Mouse (Mus musculus) cerebellum, adult 2 months (tissue): ENCODE measurements around the gene Ccdc15. TPM values are rescaled to one million over a fixed set of nuclear protein-coding genes. Genes with fewer than 3 reads are reported as not detected.

Experiments
- DNase-seq, 2 experiments: peaks; one replicate each; pipeline ENCODE4 v3.0.0; 2021
- H3K27ac ChIP-seq: fragments of 200-500 bp; 2 replicates; pipeline ENCODE4 v1.5.1; 2012; ENCODE audit warnings: low read length, control low read depth, inconsistent platforms; ENCODE audit not compliant: insufficient read depth
- H3K27me3 ChIP-seq: fragments of 200-500 bp; 2 replicates; pipeline ENCODE4 v1.6.1; 2012; ENCODE audit warnings: inconsistent platforms, mild to moderate bottlenecking, low read length, moderate library complexity; ENCODE audit not compliant: control insufficient read depth, insufficient read depth
- H3K4me1 ChIP-seq: fragments of 200-500 bp; 2 replicates; pipeline ENCODE4 v1.6.1; 2011; ENCODE audit warnings: low read length; ENCODE audit not compliant: control insufficient read depth, insufficient read depth
- H3K4me3 ChIP-seq: fragments of 200-500 bp; replicated peaks from 2 replicates; pipeline ENCODE3; 2011; ENCODE audit warnings: mild to moderate bottlenecking, low read depth, low read length, control low read depth; ENCODE audit not compliant: insufficient read depth
- CTCF ChIP-seq: fragments of 200-500 bp; IDR thresholded peaks from 2 replicates; pipeline ENCODE4 v1.5.1; 2011; ENCODE audit warnings: low read depth, mild to moderate bottlenecking, control low read depth, low read length, moderate library complexity, borderline replicate concordance; ENCODE audit not compliant: insufficient read depth
- POLR2A ChIP-seq: fragments of 200-500 bp; IDR thresholded peaks from 2 replicates; pipeline ENCODE4 v1.6.1; 2011; ENCODE audit warnings: low read length, control low read depth, borderline replicate concordance; ENCODE audit not compliant: insufficient read depth
- WGBS: fragments of 180-500 bp; shearing (Covaris S2); methylation state at CpG from one replicate; pipeline ENCODE4 v1.1.7; 2018; 5-methylcytosine and 5-hydroxymethylcytosine counted together
- polyA plus RNA-seq: library from polyadenylated mRNA; depleted of rRNA; stranded (reverse); fragments of >200 nt; gene quantifications from 2 replicates; pipeline ENCODE4 v1.2.3, GENCODE M21; 2012

The Ccdc15 gene
- polyA plus RNA-seq, 1 experiment: 1.5 TPM

DNA sequence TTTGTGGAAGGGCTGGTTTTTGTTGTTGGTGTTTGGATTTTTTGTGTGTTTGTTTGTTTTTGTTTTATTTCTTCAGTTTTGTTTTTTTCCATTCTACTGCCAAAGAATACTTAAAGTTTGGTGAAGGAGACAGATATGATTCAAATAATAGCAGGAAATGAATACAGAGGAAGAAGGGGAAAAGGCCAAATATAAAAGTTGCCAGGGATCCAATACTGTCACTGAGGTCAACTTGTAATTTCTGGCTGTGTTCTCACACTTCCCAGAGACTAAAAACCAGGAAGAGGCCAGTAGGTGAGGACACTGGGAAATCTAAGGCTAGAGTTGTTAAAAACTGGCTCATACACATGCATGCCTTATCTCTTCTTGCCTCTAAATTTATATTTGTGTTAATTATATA, 13.9 kb upstream of the Ccdc15 start:
- TF ChIP-seq CTCF (no peak), POLR2A (no peak)
- Histone ChIP-seq H3K4me1 (no peaks in the 10 kb centered on the region; the same call in 1 of the 2 replicates), H3K27ac (no peak overlapping the region), H3K4me3 (no peak overlapping the region), H3K27me3 (no peaks in the 10 kb centered on the region)
- DNase-seq: no peak

DNA sequence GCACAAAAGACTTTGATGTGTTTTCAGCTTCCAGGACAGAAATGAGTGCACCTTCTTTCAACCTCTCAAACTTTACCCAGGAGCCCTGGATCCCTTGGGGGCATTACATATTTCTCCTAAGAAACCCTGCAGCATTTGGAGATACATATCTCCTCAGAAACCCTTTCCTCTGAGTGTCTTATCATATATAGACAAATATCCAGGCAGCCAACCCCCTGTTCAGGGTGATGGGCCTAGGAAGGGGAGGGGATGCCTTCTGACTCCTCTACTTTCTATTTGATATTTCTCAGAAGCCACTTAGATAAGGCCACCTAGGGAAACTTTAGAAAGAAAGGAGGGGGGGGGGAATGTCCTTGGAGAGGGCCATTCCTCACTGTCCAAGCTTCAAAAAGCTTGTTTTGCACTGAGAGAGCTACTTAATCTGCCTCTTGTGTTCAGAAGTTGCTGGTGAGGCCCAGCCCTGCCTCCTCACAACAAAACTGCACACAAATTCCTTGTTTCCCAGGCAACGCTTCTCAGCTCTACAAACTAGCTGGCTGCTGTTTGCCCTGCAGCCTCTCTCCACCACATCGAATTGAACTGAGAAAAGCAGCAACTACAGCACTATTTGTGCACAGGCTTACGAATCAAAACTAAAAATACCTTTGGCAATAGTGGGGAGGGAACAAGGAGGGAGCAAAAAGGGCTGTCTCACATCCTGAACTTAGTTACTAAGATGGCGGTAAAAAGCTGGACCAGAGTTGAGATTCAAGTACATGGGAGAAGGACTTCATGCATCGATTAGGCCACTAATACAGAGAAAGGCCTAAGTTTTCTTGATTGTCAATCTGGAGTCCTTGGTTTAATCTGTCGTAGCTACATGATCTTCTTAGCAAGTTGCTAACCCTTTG, 11.3 kb upstream of the Ccdc15 start:
- H3K4me3 ChIP-seq: no peak overlapping the region
- no peaks in the 10 kb centered on the region; the same call in 1 of the 2 replicates for H3K4me1 ChIP-seq
- H3K27me3 ChIP-seq: no peaks in the 10 kb centered on the region
- DNase-seq: peak; percentile 12 to 46
- WGBS: 29% methylated on average over 6 of the region's 6 CpGs
- TF ChIP-seq POLR2A (no peak), CTCF (no peak)
- peak overlapping the region; percentile 54; the same call in 1 of the 2 replicates for H3K27ac ChIP-seq

DNA sequence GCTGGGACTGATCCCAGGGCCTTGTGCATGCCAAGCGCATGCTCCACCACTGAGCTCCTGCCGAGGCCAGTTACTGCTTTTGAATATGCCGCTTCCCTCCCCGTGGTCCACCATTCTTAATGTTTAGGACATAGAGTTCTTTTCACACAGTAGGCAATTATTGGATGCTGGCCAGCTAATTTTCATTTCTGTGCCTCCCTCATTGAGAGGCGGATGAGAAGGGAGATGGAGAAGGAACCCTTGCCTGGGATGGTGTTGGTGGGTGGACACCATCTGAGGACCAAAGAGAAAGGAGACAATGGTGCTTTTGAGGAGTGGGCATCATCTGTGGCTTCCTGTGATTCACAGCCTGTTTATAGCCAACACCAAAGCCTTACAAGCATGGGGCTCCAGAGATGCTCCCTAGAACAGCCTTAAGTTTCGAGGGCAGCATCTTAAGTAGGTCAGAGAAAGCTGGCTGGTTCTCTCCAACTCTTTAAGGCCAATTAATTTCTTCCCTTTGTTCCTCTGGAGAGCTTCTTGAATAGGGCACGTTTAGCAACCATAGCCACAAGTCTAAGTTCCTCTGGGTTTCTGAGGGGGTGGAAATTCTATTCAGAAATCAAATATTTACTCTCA, 10.6 kb upstream of the Ccdc15 start:
- Histone ChIP-seq H3K4me1 (no peaks in the 10 kb centered on the region; the same call in 1 of the 2 replicates), H3K27ac (peak overlapping the region; percentile 82; the same call in 1 of the 2 replicates), H3K27me3 (no peaks in the 10 kb centered on the region), H3K4me3 (no peak overlapping the region)
- WGBS: 22% methylated on average over 7 of the region's 7 CpGs
- TF ChIP-seq CTCF (no peak), POLR2A (no peak)
- DNase-seq: peak; percentile 19 to 44

- WGBS: 68% methylated on average over 1 of the region's 1 CpGs
- H3K4me3 ChIP-seq: no peak overlapping the region
- no peak for DNase-seq
These were observed 6.3 kb upstream of the Ccdc15 start for GRCm38 (mm10) chr9:37354485-37354884.

GRCm38 (mm10) chr9:37351266-37351665, 3.0 kb upstream of the Ccdc15 start:
- no peak for TF ChIP-seq CTCF
- TF ChIP-seq POLR2A: no peak
- Histone ChIP-seq H3K4me3 (no peak overlapping the region), H3K27me3 (no peaks in the 10 kb centered on the region), H3K4me1 (no peaks in the 10 kb centered on the region), H3K27ac (no peak overlapping the region; the same call in 1 of the 2 replicates)
- WGBS: 17% methylated on average over 2 of the region's 2 CpGs
- peak in 1 of 2 experiments; percentile 23 for DNase-seq

More at GRCm38 (mm10) chr9:37354485-37354884, 6.3 kb upstream of the Ccdc15 start:
- no peaks in the 10 kb centered on the region; the same call in 1 of the 2 replicates for H3K4me1 ChIP-seq
- no peaks in the 10 kb centered on the region for H3K27me3 ChIP-seq
- TF ChIP-seq CTCF (no peak), POLR2A (no peak)
- no peak overlapping the region for H3K27ac ChIP-seq

GRCm38 (mm10) chr9:37349050-37349449, 818 bp upstream of the Ccdc15 start:
- whole genome bisulfite sequencing: 85% methylated on average over 3 of the region's 3 CpGs
- H3K4me1 ChIP-seq: no peaks in the 10 kb centered on the region
- H3K27me3 ChIP-seq: no peaks in the 10 kb centered on the region
- no peak for DNase-seq
- no peak for TF ChIP-seq POLR2A
- TF ChIP-seq CTCF: no peak
- no peak overlapping the region for H3K27ac ChIP-seq
- H3K4me3 ChIP-seq: peak overlapping the region; percentile 83

GRCm38 (mm10) chr9:37347184-37347987, 846 bp downstream of the Ccdc15 start:
- no peaks in the 10 kb centered on the region for H3K4me1 ChIP-seq
- peak in 1 of 2 experiments; percentile 15 for DNase-seq
- no peaks in the 10 kb centered on the region for H3K27me3 ChIP-seq
- no peak overlapping the region; the same call in 1 of the 2 replicates for H3K27ac ChIP-seq
- TF ChIP-seq POLR2A (no peak), CTCF (no peak)
- 21% methylated on average over 12 of the region's 12 CpGs for WGBS
- H3K4me3 ChIP-seq: peak overlapping the region; percentile 83
